Comparison of ENCODE assay signal across 8 mouse cellular contexts in genomic region chr13:56221129-56221910, GRCm38 (mm10). TPM values are rescaled to one million over a fixed set of nuclear protein-coding genes. Genes with fewer than 3 reads are reported as not detected.
DNase-seq lines count a peak whose midpoint lies in the region; ATAC-seq lines count a peak whose summit lies in the region.

No protein-coding gene starts in this region.

- peaks cover 14% of the 10 kb centered on the region for H3K4me1 ChIP-seq in hindbrain, embryonic 14.5 days (replicated peaks; ENCODE audit: control insufficient read depth, insufficient read depth, low read length)
- H3K4me1 ChIP-seq in midbrain, embryonic 12.5 days = peaks cover 47% of the 10 kb centered on the region

- H3K9me3 ChIP-seq in hindbrain, embryonic 14.5 days (ENCODE audit: control insufficient read depth, low read length) = no peaks in the 10 kb centered on the region
- no peaks in the 10 kb centered on the region for H3K9me3 ChIP-seq in midbrain, embryonic 12.5 days

- peak overlapping the region; percentile 72 for H3K4me2 ChIP-seq in hindbrain, embryonic 14.5 days (replicated peaks)
- H3K4me2 ChIP-seq in midbrain, embryonic 12.5 days (replicated peaks) = peak overlapping the region; percentile 67

- peak overlapping the region; percentile 32 for H3K4me3 ChIP-seq in hindbrain, embryonic 14.5 days (replicated peaks; ENCODE audit: low read length)
- peak overlapping the region; percentile 36 for H3K4me3 ChIP-seq in midbrain, embryonic 12.5 days

- H3K27me3 ChIP-seq in hindbrain, embryonic 14.5 days (ENCODE audit: control insufficient read depth, insufficient read depth, low read length) = peaks cover 84% of the 10 kb centered on the region
- H3K27me3 ChIP-seq in midbrain, embryonic 12.5 days = peaks cover 82% of the 10 kb centered on the region

- DNase-seq in kidney, postnatal 14 days = peak; percentile 21
- DNase-seq in kidney, adult 8-10 months = no peak
- peak; percentile 86 for DNase-seq in embryo, embryonic 11 days
- DNase-seq in hindbrain, embryonic 14.5 days (ENCODE audit: low spot score) = no peak
- no peak for DNase-seq in testis, postnatal 14 days (ENCODE audit: low spot score)
- no peak for DNase-seq in spleen, postnatal 10 days (ENCODE audit: low spot score in 2 of 2)

- peak; percentile 79 for ATAC-seq in hindbrain, embryonic 14.5 days (ENCODE audit: low FRiP score)
- ATAC-seq in midbrain, embryonic 12.5 days (ENCODE audit: low FRiP score, low read depth) = peak; percentile 86
- ATAC-seq in frontal cortex, adult (ENCODE audit: low TSS enrichment) = no peak

- H3K27ac ChIP-seq in hindbrain, embryonic 14.5 days = peak overlapping the region; percentile 59
- H3K27ac ChIP-seq in midbrain, embryonic 12.5 days (replicated peaks) = peak overlapping the region; percentile 95

- peak overlapping the region; percentile 44 for H3K9ac ChIP-seq in hindbrain, embryonic 14.5 days
- peak overlapping the region; percentile 50 for H3K9ac ChIP-seq in midbrain, embryonic 12.5 days (replicated peaks)

- no peaks in the 10 kb centered on the region for H3K36me3 ChIP-seq in hindbrain, embryonic 14.5 days (replicated peaks; ENCODE audit: control insufficient read depth, insufficient read depth)
- no peaks in the 10 kb centered on the region for H3K36me3 ChIP-seq in midbrain, embryonic 12.5 days

- 0% methylated on average over 45 of the region's 46 CpGs for whole genome bisulfite sequencing in hindbrain, embryonic 14.5 days
- under 1% methylated on average over 46 of the region's 46 CpGs for WGBS in midbrain, embryonic 12.5 days

RNA-seq across cellular contexts. Expression of gene Neurog1, which starts 30.6 kb away (rescaled TPM):
- polyA plus RNA-seq in hindbrain, embryonic 14.5 days (2014; fragmentation: Nextera tagmentation; extraction: Ambion mirVana) = 2.6 TPM in 1 of 2 replicates, not detected in the other
- polyA plus RNA-seq in midbrain, embryonic 12.5 days (2016; fragmentation: Nextera tagmentation; extraction: Ambion mirVana) = 38.0 and 38.8 TPM in 2 replicates

RNA-seq across cellular contexts. Expression of gene Tifab, which starts 42.6 kb away (rescaled TPM):
- polyA plus RNA-seq in hindbrain, embryonic 14.5 days (2014; fragmentation: Nextera tagmentation; extraction: Ambion mirVana) = 0.37 and 0.73 TPM in 2 replicates
- polyA plus RNA-seq in midbrain, embryonic 12.5 days (2016; fragmentation: Nextera tagmentation; extraction: Ambion mirVana) = 0.69 and 1.1 TPM in 2 replicates

Comparison
In these comparisons a context has a peak if more than half of its experiments do, and no peak if none do; other contexts are left out.
1. DNase-seq: peak in kidney, postnatal 14 days (single experiment) and embryo, embryonic 11 days (single experiment); none in kidney, adult 8-10 months (0 of 2), hindbrain, embryonic 14.5 days (single experiment), testis, postnatal 14 days (single experiment) and spleen, postnatal 10 days (0 of 2).
2. RNA of gene Neurog1, which starts 30.6 kb away (polyA plus RNA-seq): 38.0 to 38.8 TPM in midbrain, embryonic 12.5 days; 2.6 TPM in hindbrain, embryonic 14.5 days; every median in the first group is over 10 times any median in the second.